Mouse (Mus musculus) monocyte, adult 2 months (primary cell): ENCODE results near the gene Ltb.

ENCODE experiments used
- DNase-seq, 2 experiments: peaks; one replicate each; pipeline ENCODE4 v3.0.0; 2022; ENCODE audit warnings: low spot score in 2 of 2, low read depth in 1 of 2

Ltb gene

DNA sequence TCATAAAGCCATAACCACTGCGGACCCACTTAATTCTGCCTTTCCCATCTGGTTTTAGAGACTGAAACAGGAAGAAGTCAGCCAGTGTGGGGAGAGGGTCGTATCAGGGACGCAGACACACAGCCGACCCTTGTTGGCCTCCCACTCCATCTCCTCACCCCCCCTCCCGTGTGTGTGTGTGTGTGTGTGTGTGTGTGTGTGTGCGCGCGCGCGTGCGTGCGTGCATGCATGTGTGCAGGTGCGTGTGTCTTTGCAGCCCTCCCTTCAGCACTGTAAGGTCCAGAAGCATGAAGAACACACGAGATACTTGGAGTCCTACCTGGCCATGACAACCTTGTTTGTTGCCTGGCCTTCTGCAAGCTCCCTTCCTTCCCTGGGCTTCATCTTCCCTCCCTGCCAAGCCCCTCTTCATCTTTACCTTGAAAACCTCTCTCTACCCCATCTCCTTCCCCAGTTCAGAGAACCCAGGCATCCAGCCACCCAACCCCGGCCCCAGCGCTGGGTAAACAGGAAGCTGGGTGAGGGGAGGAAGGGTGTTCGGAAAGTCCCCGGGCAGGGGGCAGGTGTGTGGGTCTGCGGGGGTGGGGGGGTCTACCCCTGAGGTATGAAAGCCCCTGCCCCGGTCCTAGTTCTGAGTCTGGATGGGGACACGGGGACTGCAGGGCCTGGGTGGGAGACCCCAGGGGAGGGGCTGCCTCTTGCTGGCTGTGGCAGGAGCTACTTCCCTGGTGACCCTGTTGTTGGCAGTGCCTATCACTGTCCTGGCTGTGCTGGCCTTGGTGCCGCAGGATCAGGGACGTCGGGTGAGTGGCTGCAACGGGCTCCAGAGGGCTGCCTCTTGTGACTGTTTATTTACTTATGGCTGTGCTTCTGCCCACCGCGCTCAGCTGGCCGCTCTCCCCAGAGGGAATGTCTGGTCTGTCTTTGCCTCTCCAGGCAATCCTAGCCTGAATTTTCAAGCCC lies at the start of gene Ltb:
Ltb (plus strand) TSS at position 559 of the 963 bp plus-strand sequence.
- DNase-seq, result no peak

DNA sequence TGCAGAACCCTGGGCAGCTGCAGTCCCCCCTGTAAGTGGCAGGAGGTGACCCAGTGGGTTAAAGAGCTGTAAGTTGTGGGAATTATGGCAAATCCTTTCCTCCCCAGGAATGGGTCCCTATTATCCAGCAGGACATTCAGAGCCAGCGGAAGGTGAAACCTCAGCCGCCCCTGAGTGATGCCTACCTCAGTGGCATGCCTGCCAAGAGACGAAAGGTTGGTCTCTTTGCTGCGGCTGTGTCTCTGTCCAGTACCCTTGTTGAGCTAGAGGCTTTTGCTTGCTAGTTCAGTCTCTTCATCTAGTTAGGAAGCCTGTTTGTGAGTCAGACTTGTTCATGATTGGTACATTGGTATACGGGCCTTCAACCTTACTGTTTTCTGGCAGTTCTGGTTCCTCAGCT lies 48.1 kb upstream of the Ltb start:
- no peak for DNase-seq

DNA sequence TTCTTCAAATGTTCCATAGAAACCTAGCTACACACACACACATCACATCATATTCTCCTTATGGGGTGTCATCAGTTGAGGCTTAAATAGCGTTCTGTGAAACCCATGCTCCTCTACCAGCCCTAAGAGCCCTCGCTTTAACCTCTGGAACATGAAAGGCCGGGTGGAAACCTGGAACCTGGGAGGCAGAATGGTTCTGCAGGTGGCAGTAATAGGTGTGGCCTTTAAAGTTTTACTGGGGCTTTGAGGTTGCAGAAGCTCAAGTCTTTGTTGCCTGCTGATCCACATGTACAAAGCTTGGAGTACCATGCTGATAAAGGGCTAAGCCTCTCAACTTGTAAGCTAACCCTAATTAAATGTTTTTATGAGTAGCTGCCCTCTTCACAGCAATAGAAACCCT lies 46.9 kb upstream of the Ltb start:
- no peak for DNase-seq

DNA sequence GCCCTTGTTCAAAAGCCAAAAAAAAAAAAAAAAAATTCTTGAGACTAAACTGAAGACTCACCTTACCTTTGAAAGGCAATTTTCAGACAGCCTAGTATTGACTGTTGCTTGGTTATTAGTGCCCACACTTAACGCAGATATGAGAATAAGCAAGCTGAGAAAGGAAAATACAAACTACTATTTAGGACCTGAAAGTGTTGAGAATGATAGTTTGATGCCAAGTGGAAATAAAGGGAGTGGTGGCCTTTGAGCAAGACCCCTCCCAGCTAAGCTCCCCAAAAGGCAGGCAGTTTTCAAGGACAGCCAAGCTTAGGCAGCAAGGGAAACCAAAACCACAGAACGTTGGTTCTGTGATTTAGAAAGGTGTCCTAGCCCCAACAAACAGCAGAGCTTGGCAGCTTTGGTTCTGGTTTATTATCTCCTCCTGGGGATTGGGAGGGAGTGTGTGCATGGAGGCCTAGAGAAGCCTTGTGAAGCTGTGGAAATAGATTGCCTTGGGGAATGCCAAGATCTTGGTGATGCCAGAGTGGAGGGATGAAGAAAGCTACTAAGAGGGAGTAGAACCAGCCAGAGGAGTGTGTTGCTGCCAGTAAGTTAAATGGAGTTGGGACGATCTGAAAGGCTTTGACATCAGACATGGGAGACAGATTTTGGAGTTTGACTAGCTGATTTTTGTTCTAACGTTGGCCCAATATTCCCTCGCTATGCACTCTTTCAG lies 46.2 kb upstream of the Ltb start:
- no peak for DNase-seq

DNA sequence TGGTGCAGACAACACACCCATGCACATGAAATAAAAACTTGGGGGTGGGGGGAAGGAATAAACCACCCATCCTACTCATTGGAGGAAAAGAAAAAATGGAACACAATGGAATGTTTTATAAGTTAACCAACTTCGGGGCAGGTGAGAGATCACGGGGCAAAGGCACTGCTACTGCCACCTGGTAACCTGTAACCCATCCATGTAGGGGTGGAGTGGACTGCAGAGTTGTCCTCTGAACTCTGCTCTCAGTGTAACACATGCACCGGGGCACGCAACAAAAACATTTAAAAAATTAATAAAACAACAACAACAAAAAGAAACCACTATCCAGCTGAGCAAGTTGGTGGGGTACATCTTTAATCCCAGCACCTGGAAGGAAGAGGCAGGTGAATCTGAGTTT lies 42.1 kb upstream of the Ltb start:
- no peak for DNase-seq

DNA sequence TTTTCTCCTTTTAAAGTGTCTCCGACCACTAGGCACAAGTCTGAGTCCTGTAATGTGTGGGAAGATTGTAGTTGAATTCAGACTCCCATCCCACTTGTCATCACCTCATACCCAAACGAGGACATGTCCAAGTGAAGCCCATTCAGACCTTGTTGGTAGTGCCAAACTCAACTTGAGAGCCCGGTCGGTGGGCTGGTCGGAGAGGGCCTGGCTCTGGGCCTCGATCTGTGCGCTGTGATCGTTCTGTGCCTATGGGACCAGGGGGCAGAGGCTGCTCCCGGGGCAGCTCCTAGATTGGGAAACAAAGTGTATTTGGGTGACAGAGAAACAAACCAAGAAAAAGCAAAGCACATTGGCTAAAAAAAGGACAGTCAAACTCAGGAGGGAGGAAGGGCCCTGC lies 41.2 kb upstream of the Ltb start:
- no peak for DNase-seq

DNA sequence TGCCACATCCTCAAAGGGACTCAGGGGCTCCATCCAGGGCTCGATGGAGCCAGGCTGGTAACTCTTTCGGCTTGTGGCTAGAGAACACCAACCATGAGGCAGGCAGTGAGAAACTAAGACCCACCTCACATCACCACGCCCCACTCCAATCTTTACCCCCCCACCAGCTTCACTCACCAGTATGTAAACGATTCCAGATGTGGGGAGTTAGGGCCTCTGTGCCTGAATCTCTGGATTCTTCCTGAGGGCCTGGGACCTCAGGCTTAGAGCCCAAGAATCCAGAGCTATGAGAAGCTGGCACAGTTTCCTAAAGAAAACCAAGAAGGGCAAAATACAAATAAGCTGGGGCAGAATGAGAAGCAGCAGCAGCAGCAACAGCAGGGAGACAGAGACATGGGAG lies 40.3 kb upstream of the Ltb start:
- no peak for DNase-seq

DNA sequence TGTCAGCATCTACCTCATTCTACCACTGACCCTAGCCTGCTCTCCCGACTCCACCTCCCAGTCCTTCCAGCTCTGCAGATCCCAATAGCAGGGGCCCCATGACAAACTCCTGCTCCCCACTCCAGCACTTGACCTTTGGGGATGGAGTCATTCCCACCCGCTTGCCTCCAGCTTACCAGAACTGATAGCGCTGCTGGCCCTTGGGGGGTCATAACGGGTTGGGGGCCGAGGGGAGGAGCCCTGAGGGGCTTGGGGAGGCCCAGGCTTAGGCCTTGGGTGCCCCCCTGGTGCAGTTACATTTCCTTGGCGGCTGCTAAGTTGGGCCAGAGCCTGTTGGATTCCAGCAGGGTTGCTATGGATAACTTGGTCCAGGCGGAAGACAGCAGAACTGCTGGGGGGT lies 39.6 kb upstream of the Ltb start:
- no peak for DNase-seq

DNA sequence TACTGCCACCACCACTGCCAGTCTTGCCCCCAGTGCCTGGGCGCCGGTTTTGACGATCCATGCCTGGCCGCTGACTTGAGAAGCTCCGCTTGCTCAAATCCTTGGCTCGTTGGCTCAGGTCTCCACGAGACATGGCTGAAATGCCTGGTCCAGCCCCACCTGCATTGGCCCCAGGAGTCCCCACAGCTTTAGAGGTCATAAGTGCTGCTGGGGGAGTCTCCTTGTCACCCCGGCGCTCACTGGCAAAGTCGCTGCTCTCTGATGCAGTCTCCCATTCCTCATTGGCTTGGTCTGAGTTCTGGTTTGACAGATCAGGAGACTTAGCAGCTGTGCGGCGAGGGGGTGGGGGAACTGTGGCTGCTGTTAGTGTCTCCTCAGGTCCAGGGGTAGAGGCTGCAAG lies 38.8 kb upstream of the Ltb start:
- no peak for DNase-seq

DNA sequence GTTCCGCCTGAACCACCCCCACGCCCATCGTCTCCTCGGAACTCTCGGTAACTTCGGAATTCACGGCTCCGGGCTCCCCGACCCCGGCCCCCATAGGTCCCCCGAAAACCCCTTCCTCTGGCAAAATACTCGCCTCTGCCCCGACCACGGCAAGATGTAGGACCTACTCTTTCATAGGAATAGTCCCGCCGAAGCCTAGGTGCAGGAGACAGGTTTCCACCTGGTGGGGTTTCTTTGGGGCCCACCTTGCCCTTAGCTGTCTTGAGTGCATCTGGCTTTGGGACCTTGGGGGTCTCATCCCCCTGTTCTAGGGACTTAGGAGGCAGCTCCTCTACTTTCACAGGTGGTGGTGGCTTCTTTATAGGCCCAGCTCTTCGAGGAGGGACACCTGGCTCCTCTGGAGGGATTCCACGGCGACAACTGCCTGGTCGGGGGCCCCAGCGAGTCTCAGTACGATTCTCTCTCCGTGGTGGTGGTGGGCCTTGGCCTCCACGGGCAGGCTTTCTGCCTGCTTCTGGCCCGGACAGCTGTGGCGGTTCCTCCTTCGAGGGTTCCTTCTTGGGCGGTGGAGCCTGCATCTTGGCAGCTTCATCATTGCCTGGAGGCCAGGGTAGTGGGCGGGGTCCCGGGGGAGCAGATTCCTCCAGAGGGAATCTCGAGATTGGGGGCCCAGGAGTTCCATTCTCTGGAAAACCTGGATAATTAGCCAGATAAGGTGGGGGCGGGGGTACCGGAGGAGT lies 37.6 kb upstream of the Ltb start:
- DNase-seq, result no peak

DNA sequence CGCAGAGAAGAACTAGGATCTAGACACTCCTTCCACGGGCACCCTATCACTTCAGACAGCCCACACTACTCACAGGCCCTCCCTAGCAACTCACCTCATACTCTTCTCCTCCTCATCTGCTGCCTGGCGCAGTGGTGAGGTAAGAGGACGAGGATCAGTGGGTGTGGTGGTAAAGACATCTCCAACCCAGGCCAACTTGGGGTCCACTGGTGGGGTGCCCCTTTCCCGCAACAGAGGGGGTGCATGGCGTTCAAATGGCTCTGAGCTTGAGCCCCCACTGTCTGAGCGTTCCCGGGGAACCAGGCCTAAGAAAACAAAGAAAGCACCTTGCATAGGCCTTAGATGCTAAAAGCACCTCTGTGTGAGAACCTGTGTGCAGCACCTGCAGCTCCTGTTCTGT lies 37.0 kb upstream of the Ltb start:
- no peak for DNase-seq

DNA sequence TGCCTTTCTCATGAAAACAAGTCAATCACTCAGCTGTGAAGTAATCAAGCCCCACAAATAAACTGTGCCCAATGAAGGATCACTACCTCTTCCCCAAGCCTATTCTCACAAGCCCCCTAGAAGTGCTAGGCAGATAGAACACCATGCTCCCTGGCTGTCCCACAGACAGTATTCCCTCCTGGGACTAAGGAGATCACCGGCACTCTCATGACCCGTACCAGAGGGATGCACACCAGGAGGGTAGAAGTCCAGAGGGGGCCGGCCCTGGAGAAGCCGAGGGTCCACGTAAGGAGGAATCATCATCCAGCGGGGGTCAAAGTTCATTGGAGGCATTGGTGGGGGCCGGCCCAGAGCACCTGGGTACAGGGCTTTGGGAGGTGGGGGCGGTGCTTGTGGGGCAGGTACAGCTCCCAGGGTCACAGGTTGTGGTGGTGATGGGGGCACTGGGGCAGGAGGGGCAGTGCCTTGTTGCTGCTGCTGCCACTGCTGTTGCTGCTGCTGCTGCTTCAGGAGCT lies 36.5 kb upstream of the Ltb start:
- no peak for DNase-seq

DNA sequence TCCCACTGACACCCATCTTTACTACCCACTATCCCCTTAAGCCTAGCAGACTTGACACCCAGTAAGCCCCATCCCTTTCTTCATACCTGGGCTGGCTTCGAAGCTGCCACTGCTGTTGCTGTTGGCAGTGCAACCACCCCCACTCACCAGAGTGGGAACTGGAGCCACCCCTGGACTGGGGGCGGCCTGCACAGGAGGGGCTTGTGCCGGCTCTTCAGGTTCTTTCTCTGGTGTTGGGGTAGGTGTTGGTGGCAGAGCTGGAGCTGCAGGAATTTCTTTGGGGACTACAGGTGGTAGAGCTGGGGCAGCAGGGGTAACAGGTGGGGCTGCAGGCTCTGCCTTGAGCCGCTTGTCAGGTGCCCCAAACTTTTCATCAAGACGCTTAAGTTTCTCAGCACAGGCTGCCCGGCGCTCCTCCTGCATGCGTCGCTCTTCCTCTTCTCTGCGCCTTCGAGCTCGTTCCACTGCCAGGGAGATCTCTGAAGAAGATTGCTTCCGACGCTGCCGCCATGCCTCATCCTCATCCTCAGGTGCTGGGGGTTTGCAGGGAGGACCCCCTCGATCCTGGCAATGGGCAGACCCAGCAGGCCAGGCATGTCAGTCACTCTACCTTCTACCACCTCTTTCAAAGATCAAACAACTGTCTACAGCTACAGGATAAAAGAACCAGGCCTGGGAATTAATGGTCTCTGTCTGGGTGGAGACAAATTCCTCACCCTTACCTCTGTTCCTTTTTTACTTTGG lies 35.2 kb upstream of the Ltb start:
- DNase-seq, result no peak

DNA sequence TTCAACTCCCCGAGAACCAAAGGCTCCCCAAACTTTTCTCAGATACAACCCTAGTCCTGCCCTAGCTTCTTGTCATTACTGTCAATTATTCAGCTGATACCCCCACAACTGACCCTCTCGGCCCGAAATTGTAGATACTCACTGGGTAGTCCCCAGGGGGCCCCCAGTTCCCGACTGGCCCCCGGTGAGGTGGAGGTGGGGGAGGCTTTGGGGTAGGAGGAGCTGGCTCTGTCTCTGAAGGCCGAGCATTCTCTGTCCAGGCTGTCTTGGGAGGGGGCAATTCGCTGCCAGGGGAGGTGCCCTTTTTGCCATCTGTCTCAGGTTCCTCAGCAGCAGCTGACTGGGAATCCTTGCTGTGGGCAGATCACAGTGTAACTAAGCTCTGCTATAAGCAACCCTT lies 34.6 kb upstream of the Ltb start:
- no peak for DNase-seq

DNA sequence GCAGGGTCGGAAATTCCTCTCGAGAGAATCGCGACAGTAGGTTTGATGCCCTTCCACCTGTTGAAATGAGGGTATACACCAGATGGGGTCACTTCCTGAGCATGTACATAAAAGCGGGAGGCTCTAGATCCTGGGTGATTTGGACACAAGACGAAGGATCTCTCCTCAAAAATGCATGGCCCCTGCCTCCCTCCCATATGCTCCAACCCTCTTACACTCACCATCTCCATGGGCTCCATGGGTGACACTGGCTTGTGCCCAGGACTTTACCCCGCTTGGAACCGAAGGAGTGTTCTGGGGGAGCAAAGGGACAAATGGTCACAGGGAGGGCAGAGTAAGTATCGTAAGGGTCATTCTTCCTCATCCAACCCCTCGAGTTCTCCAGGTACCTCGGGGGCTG lies 32.8 kb upstream of the Ltb start:
- no peak for DNase-seq

DNA sequence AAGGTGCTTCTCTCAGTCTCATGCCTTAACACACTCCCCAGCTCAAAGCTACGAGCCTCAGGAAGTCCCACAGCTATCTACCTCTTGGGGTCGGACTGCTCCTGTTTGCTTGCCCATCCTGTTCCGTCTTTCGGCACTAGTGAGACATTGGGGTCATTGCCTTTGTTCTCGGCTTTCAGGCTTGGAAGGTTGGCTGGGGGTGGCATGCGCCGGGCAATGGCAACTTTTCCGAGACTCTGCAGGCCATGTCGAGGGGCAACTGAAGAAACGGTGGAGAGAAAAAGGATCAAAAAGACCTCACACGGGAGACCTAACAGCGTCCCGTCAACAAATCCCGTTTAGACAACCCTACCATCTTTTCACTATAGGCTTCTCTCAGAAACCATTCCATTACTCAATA lies 32.1 kb upstream of the Ltb start:
- DNase-seq, result no peak

DNA sequence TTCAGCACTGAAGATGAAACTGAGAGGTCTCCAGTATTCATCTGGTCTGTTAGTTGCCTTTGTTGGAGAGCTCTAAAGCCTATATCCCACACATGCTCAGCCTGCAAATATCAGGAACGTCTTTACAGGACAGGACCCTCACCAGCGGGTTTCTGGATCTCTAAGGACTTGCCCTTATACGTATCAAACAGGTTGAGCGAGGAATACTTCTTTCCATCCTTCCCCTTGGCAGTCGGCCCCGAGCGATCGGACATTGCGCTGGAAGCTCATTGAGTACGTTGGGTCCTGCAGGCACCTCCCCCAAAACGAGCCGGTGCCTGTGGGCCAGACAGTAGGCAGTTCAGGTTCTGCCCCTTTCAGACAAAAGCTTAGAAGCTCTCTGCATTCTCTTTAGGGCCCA lies 31.5 kb upstream of the Ltb start:
- no peak for DNase-seq

DNA sequence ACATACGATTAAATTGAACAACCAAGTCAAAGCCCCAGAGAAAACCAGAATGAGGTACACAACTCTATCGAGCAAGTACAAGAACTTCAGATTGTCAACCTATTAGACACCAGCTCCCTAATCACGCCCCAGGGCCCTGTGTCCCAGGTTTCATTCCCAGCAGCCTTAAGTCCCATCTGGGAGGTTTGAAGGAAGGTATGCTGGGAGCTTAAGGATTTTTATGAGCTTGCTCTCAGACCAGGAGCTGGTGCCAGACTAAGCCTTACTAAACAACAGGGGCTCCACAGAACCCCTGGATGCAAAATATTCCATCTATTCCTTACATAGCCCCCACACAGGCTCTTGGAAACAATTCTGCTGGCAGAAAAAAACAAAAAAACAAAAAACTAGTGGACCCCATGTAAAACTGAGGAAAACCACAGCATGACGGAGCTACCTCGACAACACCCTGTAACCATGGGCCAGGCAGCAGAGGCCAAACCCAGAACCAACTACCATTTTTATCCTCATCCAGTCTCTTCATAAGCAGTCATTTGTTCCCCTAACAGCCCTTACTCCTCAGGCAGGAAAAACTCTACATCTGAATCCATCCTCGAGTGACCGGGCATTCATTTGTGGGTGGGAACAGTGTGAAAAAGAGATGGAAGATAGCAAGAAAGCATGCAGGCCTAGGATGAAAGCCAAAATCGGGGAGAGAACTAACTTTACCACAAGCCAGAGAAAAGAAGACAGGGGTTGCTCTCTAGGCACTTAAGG lies 30.7 kb upstream of the Ltb start:
- DNase-seq, result no peak

DNA sequence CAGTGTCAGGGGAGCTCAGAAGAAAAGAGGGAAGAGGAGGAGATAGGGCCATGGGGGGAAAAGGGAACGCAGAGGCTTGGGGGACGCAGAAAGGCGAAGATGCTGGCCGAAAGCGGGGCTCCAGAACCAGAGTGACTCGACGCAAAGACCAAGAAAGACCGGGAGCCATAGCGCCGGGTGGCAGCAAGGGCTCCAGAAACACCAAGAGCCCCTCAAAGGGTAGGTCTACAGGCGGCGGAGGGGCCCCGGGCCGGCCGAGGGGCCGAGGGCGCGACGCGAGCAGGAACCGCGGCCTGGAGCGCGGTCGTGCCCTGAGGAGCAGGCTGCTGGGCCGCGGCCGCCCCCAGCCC lies 30.0 kb upstream of the Ltb start:
- no peak for DNase-seq
